Mouse (Mus musculus) mouse embryonic stem cell (cell line): ENCODE measurements around the gene Gabrg3.

Source experiments
- in situ Hi-C, 2 experiments: fragments of 300-500 bp; cut with MboI; formaldehyde crosslinking; loops; 1 replicate in 1 of 2; 3 replicates in 1 of 2; pipeline ENCODE4 v1.14.3; 2019 to 2020; ENCODE audit warnings: low sequenced_read_pairs in 2 of 2, low pct_unique_long_range_greater_than_20kb in 1 of 2, mixed read lengths in 1 of 2; ENCODE audit not compliant: unreplicated experiment in 1 of 2

The Gabrg3 gene

DNA sequence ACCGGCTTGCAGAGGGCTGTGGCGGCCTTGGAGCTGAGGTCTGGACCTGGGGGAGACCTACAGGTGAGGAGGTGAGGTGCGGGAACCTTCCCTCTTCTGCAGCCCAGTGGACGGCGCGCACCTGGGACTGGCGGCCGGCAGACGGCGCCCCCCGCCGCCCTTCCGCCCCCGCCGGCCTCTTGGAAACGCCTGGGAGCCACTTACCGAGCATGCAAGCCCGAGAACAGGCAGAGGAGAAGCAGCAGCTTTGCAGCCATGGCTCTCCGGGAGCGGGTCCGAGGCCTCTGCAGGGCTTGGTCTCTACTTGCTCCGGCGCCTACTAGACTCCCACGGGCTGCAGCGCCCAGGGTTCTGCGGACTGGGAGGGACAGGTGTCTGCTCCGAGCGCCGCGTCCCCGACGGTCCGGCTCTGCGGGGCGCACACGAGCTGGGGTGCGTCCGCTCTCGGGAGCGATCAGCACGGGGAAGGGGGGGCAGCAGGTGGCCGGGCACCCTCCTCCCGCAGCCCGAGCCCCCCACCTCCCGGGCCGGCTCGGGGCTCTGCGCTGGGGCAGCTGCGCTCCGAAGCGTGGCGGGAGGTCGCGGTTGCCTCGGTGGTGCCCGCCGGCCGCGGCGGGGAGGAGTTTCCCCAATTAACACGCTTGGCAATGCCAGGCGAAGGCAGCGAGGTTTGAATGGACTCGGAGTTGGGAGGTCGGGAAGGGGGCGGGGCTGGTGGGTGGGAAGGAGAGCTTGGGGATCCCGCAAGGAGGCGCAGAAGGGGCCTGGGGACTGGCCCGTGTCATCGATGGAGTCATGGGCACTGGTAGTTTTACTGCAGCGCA, at the start of gene Gabrg3:
Gabrg3 (minus strand) TSS at position 672 of the 824 bp plus-strand sequence.
- in situ Hi-C loops = loop anchor here in 1 of 2 experiments (25.0 kb wide), 1 partner anchor 449 kb away; no protein-coding TSS in a partner anchor

DNA sequence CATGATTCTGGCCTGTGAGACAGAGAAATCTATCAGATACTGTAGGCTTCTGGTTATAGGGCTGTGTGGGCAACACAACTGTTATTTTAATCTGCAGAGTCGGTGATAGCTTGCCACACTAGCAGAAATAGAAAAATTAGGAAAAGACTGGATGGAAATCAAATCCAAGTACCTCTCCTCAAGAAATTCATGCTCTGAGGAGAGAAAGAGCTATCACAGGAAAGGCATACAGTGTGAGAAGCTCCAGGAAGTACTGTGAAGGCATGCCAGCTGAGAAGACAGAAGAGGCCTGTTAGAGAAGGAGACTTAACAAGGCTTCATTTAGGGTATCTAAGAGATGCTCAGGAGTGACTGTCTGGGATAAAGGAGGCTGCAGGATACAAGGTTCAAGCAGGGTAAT, 35.7 kb upstream of the Gabrg3 start:
- in situ Hi-C loops = no loop called here

DNA sequence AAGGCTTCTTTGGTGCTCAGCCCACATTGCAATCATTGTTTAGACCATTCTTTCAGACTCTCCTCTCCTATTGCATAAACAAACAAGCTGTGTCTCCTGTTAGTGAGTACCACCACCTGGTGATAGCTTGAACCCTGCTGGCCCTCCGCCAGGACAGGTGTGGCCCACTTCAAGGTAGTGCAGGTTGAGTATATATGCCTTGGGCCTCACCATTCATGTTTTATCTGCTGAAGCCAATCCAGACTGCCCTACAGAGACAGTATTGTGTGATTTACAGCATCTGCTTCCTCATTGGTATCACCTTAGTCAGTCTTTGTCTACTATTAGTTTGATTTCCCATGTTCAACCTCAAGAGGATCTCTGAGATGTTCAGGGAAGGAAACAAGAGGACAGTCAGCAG, 34.1 kb upstream of the Gabrg3 start:
- in situ Hi-C loops = no loop called here

DNA sequence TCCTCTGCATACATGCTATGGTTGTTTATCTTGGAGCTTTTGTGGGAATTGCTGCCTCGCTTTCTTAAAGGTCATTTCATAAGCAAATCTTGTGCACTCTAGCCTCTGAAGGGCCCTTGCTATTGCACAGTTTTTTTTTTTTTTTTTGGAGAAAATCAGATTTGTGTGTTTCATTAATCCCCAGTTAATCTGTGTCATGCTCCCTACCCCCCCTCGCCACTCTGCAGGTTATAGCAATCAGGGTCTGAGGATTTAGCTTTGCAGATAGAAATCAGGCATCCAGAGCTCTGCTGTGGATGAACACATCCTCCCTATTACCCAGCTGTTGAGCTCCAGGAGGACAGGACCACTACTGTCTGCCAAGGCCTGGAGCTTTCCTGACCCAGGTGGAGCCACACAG, 32.4 kb upstream of the Gabrg3 start, which contains the start of gene Gabrb3:
Gabrb3 (plus strand) TSS at position 301 of the 400 bp plus-strand sequence.
- in situ Hi-C loops = no loop called here

DNA sequence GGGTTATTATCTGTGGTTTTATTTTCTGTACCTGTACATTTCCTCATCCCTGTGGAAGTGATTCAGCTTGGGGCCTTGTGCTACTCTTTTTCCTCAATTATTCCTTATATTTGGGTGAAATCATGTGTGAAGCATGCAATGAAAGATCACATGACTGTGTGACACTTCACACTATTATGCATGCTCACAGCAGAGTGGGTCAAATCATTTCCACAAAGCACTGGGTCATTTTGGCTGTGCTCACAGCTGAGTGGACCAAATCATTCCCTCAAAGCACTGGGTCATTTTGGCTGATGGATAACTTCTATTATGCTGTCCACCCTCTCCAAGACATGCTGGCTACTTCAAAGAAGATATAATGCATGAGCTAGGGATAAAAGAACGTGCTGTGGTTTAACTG, 25.9 kb upstream of the Gabrg3 start:
- in situ Hi-C loops = no loop called here

DNA sequence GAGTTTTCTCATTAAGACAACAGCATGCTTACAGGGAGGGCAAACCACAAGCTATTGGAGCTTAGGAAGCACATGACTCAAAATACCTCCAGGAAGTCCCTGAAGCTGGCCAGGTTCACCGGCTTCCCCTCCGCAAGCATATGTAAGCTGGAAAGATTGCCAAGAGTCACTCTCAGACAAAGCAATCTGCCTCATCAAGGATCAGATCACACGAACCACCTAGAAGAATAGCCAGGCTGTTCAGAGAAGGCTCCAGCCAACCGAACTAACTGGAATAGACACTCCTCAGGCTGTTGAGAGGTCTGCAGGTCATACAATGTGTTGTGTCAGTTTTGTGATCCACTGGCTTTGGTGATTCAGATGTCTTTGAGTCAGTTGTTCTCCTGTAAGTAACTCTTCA, 24.2 kb upstream of the Gabrg3 start:
- in situ Hi-C loops = no loop called here

DNA sequence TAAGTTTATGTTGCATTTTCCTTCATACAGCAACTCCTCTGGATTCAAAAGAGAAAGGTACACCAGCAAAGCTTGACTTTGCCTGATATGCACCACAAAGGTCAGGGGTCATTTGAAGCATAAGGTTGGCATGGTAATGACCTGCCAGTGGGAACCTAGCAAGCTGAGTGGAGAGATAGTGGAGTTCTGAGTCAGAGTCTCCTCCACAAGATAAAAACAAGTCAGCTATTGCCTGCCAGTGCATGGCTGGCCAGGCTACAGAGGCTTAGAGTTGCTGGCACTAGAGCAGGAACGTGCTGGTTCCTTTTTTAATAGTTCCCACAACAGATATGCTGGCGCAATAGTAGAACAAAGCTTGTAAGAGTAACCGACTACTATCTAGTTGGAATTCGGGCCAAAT, 6.6 kb upstream of the Gabrg3 start:
- in situ Hi-C loops = loop anchor here in 1 of 2 experiments (25.0 kb wide), 1 partner anchor 456 kb away; no protein-coding TSS in a partner anchor

DNA sequence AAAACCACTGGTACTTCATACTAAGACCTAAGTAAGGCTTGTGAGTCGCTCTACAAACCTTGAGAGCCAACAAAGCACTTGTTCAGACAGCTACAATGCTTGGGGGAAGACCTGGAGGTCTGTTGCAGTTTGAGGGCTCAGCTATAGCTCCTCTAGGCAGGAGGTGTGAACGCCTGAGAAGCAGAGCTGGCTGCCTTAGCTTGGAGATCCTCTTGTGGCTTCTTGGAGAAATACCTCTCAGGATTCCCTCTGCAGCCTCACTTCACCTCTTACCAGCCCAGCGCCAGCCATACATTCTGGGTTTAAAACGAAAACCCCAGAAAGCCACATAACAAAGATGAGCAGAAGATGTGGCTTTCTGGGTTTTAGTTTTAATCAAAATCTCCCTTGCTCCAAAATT, 3.1 kb upstream of the Gabrg3 start:
- in situ Hi-C loops = loop anchor here in 1 of 2 experiments (25.0 kb wide), 1 partner anchor 453 kb away; no protein-coding TSS in a partner anchor

DNA sequence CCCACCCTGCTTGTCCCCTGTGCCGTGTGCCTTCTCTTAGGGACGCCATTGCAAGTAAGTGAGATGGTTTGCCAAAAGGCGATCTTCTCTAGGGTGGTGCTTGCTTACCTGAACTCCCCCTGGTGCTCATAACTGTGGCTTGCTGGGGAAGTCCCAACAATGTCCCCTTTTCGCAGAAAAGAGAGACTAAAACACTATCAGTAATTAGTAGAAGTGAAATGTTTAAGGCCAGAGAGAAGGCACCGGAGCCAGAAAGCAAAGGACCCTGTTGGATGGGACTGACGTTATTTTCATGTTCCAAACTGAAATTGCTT, 310 bp upstream of the Gabrg3 start:
- in situ Hi-C loops = loop anchor here in 1 of 2 experiments (25.0 kb wide), 1 partner anchor 450 kb away; no protein-coding TSS in a partner anchor

DNA sequence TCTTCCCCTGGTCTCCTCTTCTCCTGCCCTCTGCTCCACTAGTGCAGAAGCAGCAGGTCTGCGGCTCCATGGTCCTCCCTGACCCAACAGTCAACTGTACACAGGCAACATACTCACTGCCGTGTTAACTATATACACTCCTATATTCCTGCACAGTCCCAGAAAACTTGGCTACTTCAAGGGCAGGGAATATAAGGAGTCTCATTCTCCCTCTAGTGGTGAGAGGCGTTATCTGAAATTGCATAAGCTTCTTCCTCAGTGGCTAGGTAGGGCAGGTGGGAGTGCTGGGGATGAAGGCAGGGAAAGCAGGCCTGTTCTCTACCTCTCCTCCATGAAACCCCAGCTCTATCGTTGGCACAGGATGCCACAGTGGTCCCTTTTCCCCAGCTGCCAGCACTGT, 2.9 kb downstream of the Gabrg3 start:
- in situ Hi-C loops = loop anchor here in 1 of 2 experiments (25.0 kb wide), 1 partner anchor 447 kb away; no protein-coding TSS in a partner anchor

DNA sequence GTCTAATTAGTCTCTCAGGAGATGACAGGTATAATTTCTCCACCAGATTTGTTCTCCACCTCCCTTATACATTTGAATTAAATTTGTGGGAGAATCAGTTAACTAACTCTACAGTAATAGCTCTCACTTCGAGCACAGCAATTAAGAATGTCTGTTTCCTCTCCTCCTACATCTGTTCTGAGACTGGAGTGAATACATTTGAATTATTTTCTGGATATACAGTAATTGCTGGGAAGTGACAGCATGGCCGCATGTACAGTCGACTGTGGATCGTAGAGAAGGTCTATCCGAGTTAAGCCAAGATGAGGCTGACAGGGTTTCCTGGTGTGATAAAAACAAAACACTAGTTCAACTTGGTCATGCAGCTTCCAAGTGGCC, 21.0 kb downstream of the Gabrg3 start:
- in situ Hi-C loops = no loop called here

DNA sequence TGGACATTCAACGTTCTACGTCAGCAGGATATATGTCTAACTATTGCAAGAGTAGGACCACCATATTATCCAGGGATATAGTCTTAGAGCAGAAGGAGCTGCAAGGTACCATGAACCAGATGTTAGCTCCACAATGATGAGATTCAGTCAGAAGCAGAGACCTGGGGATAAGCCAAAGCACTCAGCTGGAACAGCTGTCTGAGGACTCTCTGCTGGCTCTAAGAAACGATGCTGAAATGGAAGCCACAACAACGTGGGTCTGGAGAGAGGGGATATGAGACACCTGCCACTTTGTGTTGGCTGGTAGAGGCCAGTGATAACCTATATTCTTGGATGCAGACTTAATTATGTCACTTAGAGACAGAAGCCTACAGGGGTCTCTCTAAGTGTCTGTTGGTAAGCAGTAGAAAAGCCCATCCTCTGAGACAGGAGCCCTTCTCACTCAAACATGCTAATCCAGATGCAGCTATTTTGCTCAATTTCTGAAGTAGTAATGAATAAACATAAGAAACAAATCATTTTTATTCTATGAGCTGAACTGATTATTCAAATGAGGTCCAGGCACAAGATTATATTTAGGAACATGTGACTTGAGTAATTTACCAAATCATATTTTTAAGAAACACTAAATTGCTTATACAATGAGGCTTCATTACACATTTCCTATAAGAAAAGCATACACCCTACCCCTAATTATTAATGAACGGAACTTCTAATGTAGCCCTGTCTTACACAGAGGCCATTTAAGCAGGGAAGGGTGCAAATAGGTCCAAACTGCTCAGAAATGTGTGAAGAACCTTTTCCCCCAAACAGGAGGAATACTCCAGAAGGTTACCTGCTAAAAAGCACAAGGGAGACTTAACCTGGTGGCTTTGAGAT, 21.6 kb downstream of the Gabrg3 start:
- in situ Hi-C loops = no loop called here

DNA sequence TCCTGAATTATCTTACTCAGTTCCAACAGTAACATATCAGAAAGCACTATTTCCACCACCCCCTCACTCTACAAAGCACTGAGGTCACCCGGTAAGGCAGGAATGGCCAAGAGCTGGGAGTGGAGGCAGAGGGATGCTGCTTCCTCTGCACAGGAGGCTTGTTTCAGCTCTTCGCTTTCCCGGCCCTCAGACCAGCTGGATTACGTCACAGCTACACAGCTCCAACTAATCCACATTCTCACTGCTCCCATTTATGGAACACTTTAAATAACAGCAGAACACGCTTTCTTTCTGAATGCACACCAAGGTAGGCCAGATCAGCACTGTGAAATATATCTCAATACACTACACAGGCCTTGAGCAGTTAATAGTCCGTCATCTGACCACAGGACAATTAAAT, 23.2 kb downstream of the Gabrg3 start:
- in situ Hi-C loops = no loop called here

DNA sequence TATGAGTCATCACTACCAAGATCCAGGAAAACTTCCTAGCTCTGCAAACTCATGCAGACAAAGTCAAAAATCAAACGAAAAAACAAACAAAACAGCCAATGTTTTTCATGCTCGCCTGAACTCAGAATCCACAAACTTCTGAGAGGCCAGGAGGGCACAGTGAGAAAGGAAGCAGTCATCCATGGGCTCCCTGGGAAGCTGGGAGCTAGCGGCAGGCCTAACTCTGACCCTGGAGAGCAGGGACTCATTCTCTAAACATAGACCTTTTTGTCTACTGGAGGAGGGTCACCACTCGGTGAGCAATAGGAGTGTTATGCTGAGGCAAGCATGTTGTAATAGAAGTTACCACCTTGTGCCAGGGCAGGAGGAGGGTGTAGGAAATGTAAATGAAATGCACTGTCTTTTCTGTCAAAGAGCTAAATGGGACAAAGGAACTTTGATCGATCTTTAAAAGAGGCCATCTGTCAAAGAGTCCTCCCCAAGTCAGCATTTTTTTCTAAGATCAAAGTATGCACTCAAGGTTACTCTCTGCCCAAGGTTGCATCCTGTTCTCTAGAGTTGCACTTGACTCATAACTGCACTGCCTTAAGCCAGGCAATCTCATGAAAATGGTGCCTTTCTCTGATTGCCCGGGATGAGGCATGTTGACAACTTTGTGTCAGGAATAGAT, 29.0 kb downstream of the Gabrg3 start:
- in situ Hi-C loops = no loop called here

DNA sequence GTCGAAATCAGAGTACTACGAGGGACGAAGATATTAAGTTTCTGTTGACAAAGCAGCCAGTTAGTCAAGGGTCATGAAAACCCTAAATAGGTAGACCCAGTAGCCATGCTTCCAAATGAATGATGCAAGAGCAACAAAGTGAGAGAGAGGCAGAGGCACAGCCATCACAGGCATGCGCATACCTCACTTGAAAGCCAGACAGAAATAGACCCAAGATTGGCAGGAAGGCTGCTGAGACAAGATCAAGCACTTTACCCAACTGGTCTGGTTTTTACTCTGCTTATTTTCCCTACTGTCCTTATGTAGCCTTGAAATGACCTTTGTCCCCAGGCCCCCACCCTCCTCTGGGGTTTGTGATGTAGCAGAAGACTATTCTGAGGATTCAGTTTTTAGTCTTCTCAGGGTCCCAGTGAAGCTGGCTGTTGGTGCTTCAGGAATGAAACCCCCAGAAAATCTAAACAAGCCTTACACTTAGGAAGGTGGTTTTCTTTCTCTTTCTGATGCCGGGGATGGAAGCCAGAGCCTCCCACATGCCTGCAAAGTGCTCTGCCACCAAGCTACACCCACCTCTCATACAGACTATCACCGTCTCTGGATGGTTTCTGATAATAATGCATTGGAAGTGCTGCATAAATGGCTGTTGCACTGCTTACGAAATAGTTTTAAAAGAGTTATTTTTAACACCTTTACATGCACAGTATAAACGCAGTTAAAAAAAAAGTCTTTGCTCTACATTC, 30.3 kb downstream of the Gabrg3 start:
- in situ Hi-C loops = no loop called here

DNA sequence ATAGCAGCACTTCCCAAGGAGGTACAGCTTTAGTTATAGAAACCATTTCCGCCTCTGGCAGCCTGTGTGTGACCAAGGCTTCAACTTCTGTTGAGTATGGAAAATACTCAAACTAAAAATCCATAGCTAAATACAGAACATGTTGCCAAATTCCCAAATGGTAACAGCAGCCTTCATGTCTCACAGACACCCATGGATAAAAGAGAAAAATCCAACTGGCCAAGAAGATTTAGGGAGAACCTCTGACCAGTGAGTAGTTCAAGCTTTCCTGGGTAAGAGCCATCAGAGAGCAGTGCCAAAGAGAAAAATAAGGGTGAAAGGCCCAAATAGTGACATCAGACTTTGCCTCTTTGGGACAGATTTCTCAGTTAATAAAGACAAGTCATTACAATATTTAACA, 38.2 kb downstream of the Gabrg3 start:
- in situ Hi-C loops = no loop called here

DNA sequence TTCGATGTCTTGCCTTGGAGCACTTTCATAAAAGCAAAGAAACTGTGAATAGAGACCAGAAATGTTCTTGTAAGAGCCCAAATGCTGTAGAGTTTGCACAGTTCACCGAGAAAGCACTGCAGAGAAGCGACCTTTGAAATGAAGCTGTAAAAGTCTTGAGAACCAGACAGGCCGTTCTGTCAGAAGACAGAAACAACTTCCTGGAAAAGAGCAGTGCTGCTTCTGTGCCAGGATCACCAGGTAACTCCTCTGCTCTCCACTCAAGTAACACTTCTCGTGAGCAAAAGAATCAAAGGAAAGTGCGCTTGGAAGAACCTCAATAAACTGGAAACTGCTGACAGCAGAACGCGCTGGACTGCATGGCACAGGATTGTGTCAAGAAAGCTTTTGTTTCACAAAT, 45.1 kb downstream of the Gabrg3 start:
- in situ Hi-C loops = no loop called here

DNA sequence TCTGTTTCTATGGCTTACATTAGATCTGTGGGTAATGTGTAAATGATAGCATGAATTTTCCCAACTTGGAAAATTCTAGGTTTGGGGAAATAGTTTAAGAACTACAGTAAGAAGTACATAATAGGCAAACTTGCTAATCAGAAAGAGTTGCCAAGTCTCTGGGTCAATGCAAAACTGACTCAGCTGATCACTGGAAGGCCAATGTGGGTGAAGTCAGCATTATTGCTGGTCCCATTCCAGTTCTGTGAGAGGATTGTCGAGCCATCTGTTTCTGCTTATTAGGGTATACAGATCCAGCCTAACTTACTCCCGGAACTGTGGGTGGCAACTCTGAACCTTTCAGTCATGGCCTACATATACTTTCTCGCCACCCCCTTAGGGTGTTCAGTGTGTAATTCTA, 55.8 kb downstream of the Gabrg3 start:
- in situ Hi-C loops = no loop called here
